Mouse (Mus musculus): ENCODE measurements around the gene Krt19. TPM values are rescaled to one million over a fixed set of nuclear protein-coding genes. Genes with fewer than 3 reads are reported as not detected.

The Krt19 gene
- 2.0 and 2.7 TPM in 2 replicates for polyA plus RNA-seq (2016; fragmentation: Nextera tagmentation; extraction: Ambion mirVana)

GRCm38 (mm10) chr11:100148615-100149330 is at the start of gene Krt19:
Gene Krt19, minus strand, starts transcription at chr11:100148665.
- Histone ChIP-seq H3K4me3 (replicated peaks) (no peak within 1 kb of the TSS), H3K27ac (no peak within 1 kb of the TSS), H3K27me3 (peaks cover 40% of the 10 kb centered on the region), H3K36me3 (replicated peaks) (no peaks in the 10 kb centered on the region), H3K9ac (no peak within 1 kb of the TSS), H3K4me1 (peaks cover 9% of the 10 kb centered on the region), H3K4me2 (no peak within 1 kb of the TSS), H3K9me3 (no peaks in the 10 kb centered on the region)
- WGBS = 55% methylated on average over 9 of the region's 9 CpGs
- no peak for ATAC-seq (ENCODE audit: low FRiP score)

- H3K4me1 ChIP-seq = no peaks in the 10 kb centered on the region
- no peaks in the 10 kb centered on the region for H3K27me3 ChIP-seq
- ATAC-seq (ENCODE audit: low FRiP score) = no peak
- H3K36me3 ChIP-seq (replicated peaks) = no peaks in the 10 kb centered on the region
- 69% methylated on average over 9 of the region's 9 CpGs for WGBS
- no peak within 1 kb of the TSS for H3K4me3 ChIP-seq (replicated peaks)
- H3K27ac ChIP-seq = no peak within 1 kb of the TSS
- H3K9me3 ChIP-seq = no peaks in the 10 kb centered on the region
- no peak within 1 kb of the TSS for H3K4me2 ChIP-seq
- no peak within 1 kb of the TSS for H3K9ac ChIP-seq
These were observed 44.5 kb upstream of the Krt19 start, which contains the start of gene Krt9 for GRCm38 (mm10) chr11:100192992-100193391. Gene Krt9, minus strand, starts transcription at chr11:100193246.

GRCm38 (mm10) chr11:100191820-100192219 is 43.4 kb upstream of the Krt19 start:
- WGBS = 91% methylated on average over 3 of the region's 3 CpGs
- no peak for ATAC-seq (ENCODE audit: low FRiP score)

GRCm38 (mm10) chr11:100186736-100187135 is 38.3 kb upstream of the Krt19 start:
- H3K27ac ChIP-seq = no peak overlapping the region
- WGBS = 89% methylated on average over 8 of the region's 8 CpGs
- ATAC-seq (ENCODE audit: low FRiP score) = no peak
- no peaks in the 10 kb centered on the region for H3K27me3 ChIP-seq
- H3K4me2 ChIP-seq = no peak overlapping the region
- no peaks in the 10 kb centered on the region for H3K4me1 ChIP-seq
- H3K9me3 ChIP-seq = no peaks in the 10 kb centered on the region
- H3K4me3 ChIP-seq (replicated peaks) = no peak overlapping the region
- H3K9ac ChIP-seq = no peak overlapping the region
- H3K36me3 ChIP-seq (replicated peaks) = no peaks in the 10 kb centered on the region

More at GRCm38 (mm10) chr11:100191820-100192219, 43.4 kb upstream of the Krt19 start:
- Histone ChIP-seq H3K9me3 (no peaks in the 10 kb centered on the region), H3K27ac (no peak overlapping the region), H3K4me2 (no peak overlapping the region), H3K4me3 (replicated peaks) (no peak overlapping the region), H3K9ac (no peak overlapping the region), H3K36me3 (replicated peaks) (no peaks in the 10 kb centered on the region), H3K4me1 (no peaks in the 10 kb centered on the region), H3K27me3 (no peaks in the 10 kb centered on the region)

GRCm38 (mm10) chr11:100181725-100182124 is 33.3 kb upstream of the Krt19 start:
- no peaks in the 10 kb centered on the region for H3K9me3 ChIP-seq
- no peak overlapping the region for H3K4me3 ChIP-seq (replicated peaks)
- H3K27me3 ChIP-seq = no peaks in the 10 kb centered on the region
- H3K9ac ChIP-seq = no peak overlapping the region
- ATAC-seq (ENCODE audit: low FRiP score) = no peak
- 85% methylated on average over 7 of the region's 7 CpGs for WGBS
- H3K4me2 ChIP-seq = no peak overlapping the region
- no peak overlapping the region for H3K27ac ChIP-seq
- no peaks in the 10 kb centered on the region for H3K36me3 ChIP-seq (replicated peaks)
- H3K4me1 ChIP-seq = no peaks in the 10 kb centered on the region

GRCm38 (mm10) chr11:100179260-100179659 is 30.8 kb upstream of the Krt19 start:
- H3K27ac ChIP-seq = no peak overlapping the region
- H3K4me1 ChIP-seq = no peaks in the 10 kb centered on the region
- no peak for ATAC-seq (ENCODE audit: low FRiP score)
- H3K9ac ChIP-seq = no peak overlapping the region
- H3K36me3 ChIP-seq (replicated peaks) = no peaks in the 10 kb centered on the region
- no peaks in the 10 kb centered on the region for H3K27me3 ChIP-seq
- no peak overlapping the region for H3K4me3 ChIP-seq (replicated peaks)
- no peaks in the 10 kb centered on the region for H3K9me3 ChIP-seq
- no peak overlapping the region for H3K4me2 ChIP-seq
- WGBS = 88% methylated on average over 3 of the region's 3 CpGs

- Histone ChIP-seq H3K4me3 (replicated peaks) (no peak overlapping the region), H3K27ac (no peak overlapping the region), H3K27me3 (no peaks in the 10 kb centered on the region), H3K4me2 (no peak overlapping the region), H3K36me3 (replicated peaks) (no peaks in the 10 kb centered on the region), H3K4me1 (no peaks in the 10 kb centered on the region), H3K9ac (no peak overlapping the region), H3K9me3 (no peaks in the 10 kb centered on the region)
- ATAC-seq (ENCODE audit: low FRiP score) = no peak
- WGBS = 77% methylated on average over 5 of the region's 5 CpGs
These were observed 29.8 kb upstream of the Krt19 start for GRCm38 (mm10) chr11:100178307-100178706.

GRCm38 (mm10) chr11:100176791-100177190 is 28.3 kb upstream of the Krt19 start:
- H3K9ac ChIP-seq = no peak overlapping the region
- 89% methylated on average over 9 of the region's 9 CpGs for WGBS
- H3K4me2 ChIP-seq = no peak overlapping the region
- H3K36me3 ChIP-seq (replicated peaks) = no peaks in the 10 kb centered on the region
- no peaks in the 10 kb centered on the region for H3K27me3 ChIP-seq
- ATAC-seq (ENCODE audit: low FRiP score) = no peak
- no peak overlapping the region for H3K27ac ChIP-seq
- no peaks in the 10 kb centered on the region for H3K4me1 ChIP-seq
- no peak overlapping the region for H3K4me3 ChIP-seq (replicated peaks)
- no peaks in the 10 kb centered on the region for H3K9me3 ChIP-seq

GRCm38 (mm10) chr11:100168765-100169762 is 20.6 kb upstream of the Krt19 start:
- H3K27ac ChIP-seq = 0 out of 2 replicates have a peak overlapping the region, but pooled peaks have one; percentile 31
- 34% methylated on average over 14 of the region's 14 CpGs for WGBS
- peak; percentile 36; the same call in 1 of the 2 replicates for ATAC-seq (ENCODE audit: low FRiP score)

GRCm38 (mm10) chr11:100168071-100168470 is 19.6 kb upstream of the Krt19 start:
- Histone ChIP-seq H3K9me3 (no peaks in the 10 kb centered on the region), H3K27me3 (no peaks in the 10 kb centered on the region), H3K9ac (no peak overlapping the region), H3K4me1 (no peaks in the 10 kb centered on the region; the same call in 1 of the 2 replicates), H3K27ac (no peak overlapping the region), H3K4me3 (replicated peaks) (no peak overlapping the region), H3K4me2 (no peak overlapping the region), H3K36me3 (replicated peaks) (no peaks in the 10 kb centered on the region)
- WGBS = 86% methylated on average over 8 of the region's 8 CpGs
- ATAC-seq (ENCODE audit: low FRiP score) = no peak

More at GRCm38 (mm10) chr11:100168765-100169762, 20.6 kb upstream of the Krt19 start:
- Histone ChIP-seq H3K4me3 (replicated peaks) (no peak overlapping the region), H3K4me2 (no peak overlapping the region), H3K4me1 (no peaks in the 10 kb centered on the region; the same call in 1 of the 2 replicates), H3K9me3 (no peaks in the 10 kb centered on the region), H3K36me3 (replicated peaks) (no peaks in the 10 kb centered on the region), H3K27me3 (no peaks in the 10 kb centered on the region), H3K9ac (no peak overlapping the region)

- no peaks in the 10 kb centered on the region; the same call in 1 of the 2 replicates for H3K4me1 ChIP-seq
- H3K36me3 ChIP-seq (replicated peaks) = no peaks in the 10 kb centered on the region
- H3K4me2 ChIP-seq = no peak overlapping the region
- no peak overlapping the region for H3K4me3 ChIP-seq (replicated peaks)
- WGBS = 67% methylated on average over 7 of the region's 7 CpGs
- no peaks in the 10 kb centered on the region for H3K9me3 ChIP-seq
- H3K27me3 ChIP-seq = no peaks in the 10 kb centered on the region
- no peak overlapping the region for H3K27ac ChIP-seq
- no peak for ATAC-seq (ENCODE audit: low FRiP score)
- H3K9ac ChIP-seq = no peak overlapping the region
These were observed 15.9 kb upstream of the Krt19 start for GRCm38 (mm10) chr11:100164392-100164791.

GRCm38 (mm10) chr11:100157908-100158477 is 9.5 kb upstream of the Krt19 start:
- H3K4me1 ChIP-seq = no peaks in the 10 kb centered on the region
- no peak overlapping the region for H3K4me3 ChIP-seq (replicated peaks)
- WGBS = 63% methylated on average over 6 of the region's 6 CpGs
- no peak overlapping the region for H3K27ac ChIP-seq
- H3K9me3 ChIP-seq = no peaks in the 10 kb centered on the region
- no peak overlapping the region for H3K4me2 ChIP-seq
- H3K27me3 ChIP-seq = no peaks in the 10 kb centered on the region
- no peak overlapping the region for H3K9ac ChIP-seq
- no peak for ATAC-seq (ENCODE audit: low FRiP score)
- no peaks in the 10 kb centered on the region for H3K36me3 ChIP-seq (replicated peaks)

Data from forebrain, embryonic 12.5 days (tissue).